8 mouse cellular contexts compared by ENCODE assay signal in the genomic region with DNA sequence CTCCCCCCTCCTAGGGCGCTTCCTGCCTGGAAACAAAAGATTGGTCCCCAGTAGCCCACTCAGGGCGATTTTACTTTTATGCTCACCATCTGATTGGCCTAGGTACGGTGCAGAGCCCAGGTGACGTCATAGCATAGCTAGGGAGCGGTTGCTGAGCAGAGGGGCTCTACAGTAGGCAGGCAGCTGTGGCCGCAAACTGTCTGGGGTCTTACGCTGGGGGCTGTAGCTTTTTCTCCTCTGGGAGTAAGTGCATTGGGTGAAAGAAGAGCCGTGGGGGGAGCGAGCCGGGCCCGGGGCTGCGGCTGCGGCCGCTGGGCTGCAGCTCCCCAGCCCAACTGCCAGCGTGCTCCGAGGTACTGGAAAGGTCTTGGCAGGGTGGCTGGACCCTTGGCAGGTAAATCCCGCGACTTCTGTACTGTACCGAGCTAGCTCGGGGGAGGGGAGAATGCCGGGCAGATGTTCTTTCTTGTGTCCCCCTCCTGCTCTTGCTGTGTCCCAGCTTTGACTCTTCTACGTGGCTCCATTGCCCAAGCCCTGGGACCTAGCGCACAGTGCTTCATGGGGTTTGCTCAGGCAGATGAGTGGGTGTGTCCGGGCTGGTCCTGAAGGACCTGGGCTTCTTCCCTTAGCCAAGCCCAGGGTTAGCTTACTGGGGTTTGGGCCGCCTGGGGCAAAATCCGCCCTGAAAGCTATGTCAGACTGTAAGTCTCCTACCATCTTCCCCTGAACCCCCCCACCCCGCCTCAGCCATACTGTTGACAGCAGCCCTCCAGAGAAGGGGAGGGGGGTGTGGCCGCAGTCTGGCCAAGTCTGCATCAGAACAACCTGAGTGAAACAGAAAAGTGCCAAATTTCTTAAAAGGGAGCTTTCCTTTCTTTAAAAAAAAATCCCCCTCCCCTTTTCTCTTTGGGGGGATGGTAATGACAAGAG.
DNase-seq lines count a peak whose midpoint lies in the region; ATAC-seq lines count a peak whose summit lies in the region.

No protein-coding gene starts in this region.

- H3K4me1 ChIP-seq in embryonic facial prominence, embryonic 14.5 days (ENCODE audit: control insufficient read depth, insufficient read depth, low read length) = no peaks in the 10 kb centered on the region
- no peaks in the 10 kb centered on the region for H3K4me1 ChIP-seq in hindbrain, embryonic 11.5 days (replicated peaks; ENCODE audit: control insufficient read depth, insufficient read depth, low read length)
- H3K4me1 ChIP-seq in midbrain, embryonic 11.5 days (ENCODE audit: control insufficient read depth, insufficient read depth, low read length) = no peaks in the 10 kb centered on the region
- no peaks in the 10 kb centered on the region for H3K4me1 ChIP-seq in stomach, embryonic 16.5 days (ENCODE audit: control insufficient read depth, insufficient read depth, low read length)

- no peaks in the 10 kb centered on the region for H3K36me3 ChIP-seq in embryonic facial prominence, embryonic 14.5 days (ENCODE audit: control insufficient read depth, insufficient read depth, low read length)
- H3K36me3 ChIP-seq in hindbrain, embryonic 11.5 days (ENCODE audit: control insufficient read depth, insufficient read depth, low read length) = no peaks in the 10 kb centered on the region
- H3K36me3 ChIP-seq in midbrain, embryonic 11.5 days (ENCODE audit: control insufficient read depth, insufficient read depth, low read length) = no peaks in the 10 kb centered on the region
- no peaks in the 10 kb centered on the region for H3K36me3 ChIP-seq in stomach, embryonic 16.5 days (ENCODE audit: control insufficient read depth, insufficient read depth, low read length)

- ATAC-seq in embryonic facial prominence, embryonic 14.5 days (ENCODE audit: low read depth) = peak; percentile 99
- peak; percentile 98 for ATAC-seq in hindbrain, embryonic 11.5 days (ENCODE audit: low FRiP score)
- ATAC-seq in midbrain, embryonic 11.5 days (ENCODE audit: low FRiP score) = peak; percentile 96
- ATAC-seq in stomach, embryonic 16.5 days (ENCODE audit: insufficient read depth, low FRiP score) = peak; percentile 91

- peaks cover 12% of the 10 kb centered on the region for H3K27me3 ChIP-seq in embryonic facial prominence, embryonic 14.5 days (replicated peaks; ENCODE audit: control insufficient read depth, insufficient read depth, low read length)
- no peaks in the 10 kb centered on the region for H3K27me3 ChIP-seq in hindbrain, embryonic 11.5 days (ENCODE audit: control insufficient read depth, insufficient read depth, low read length)
- H3K27me3 ChIP-seq in midbrain, embryonic 11.5 days (ENCODE audit: control insufficient read depth, insufficient read depth, low read length) = peaks cover 49% of the 10 kb centered on the region
- H3K27me3 ChIP-seq in stomach, embryonic 16.5 days (ENCODE audit: control insufficient read depth, insufficient read depth, low read length) = peaks cover 5% of the 10 kb centered on the region; the same call in 1 of the 2 replicates

- no peak overlapping the region for H3K27ac ChIP-seq in embryonic facial prominence, embryonic 14.5 days (replicated peaks; ENCODE audit: low read depth, low read length)
- H3K27ac ChIP-seq in hindbrain, embryonic 11.5 days (ENCODE audit: low read depth, low read length) = peak overlapping the region; percentile 36; the same call in 1 of the 2 replicates
- no peak overlapping the region for H3K27ac ChIP-seq in midbrain, embryonic 11.5 days (ENCODE audit: low read depth, low read length)
- H3K27ac ChIP-seq in stomach, embryonic 16.5 days (ENCODE audit: low read length) = no peak overlapping the region

- DNase-seq in Muller cell, postnatal 12 days (ENCODE audit: inconsistent ontology term) = peak; percentile 83
- peak; percentile 30 to 42 for DNase-seq in adrenal gland, postnatal 36 days
- DNase-seq in embryonic facial prominence, embryonic 14.5 days (ENCODE audit: low spot score) = peak; percentile 91
- peak; percentile 69 for DNase-seq in hindbrain, embryonic 11.5 days (ENCODE audit: low spot score)
- DNase-seq in left cerebral cortex, postnatal 10 days (ENCODE audit: extremely low spot score in 1 of 2, low spot score in 2 of 2) = peak; percentile 45 to 49
- DNase-seq in midbrain, embryonic 11.5 days (ENCODE audit: low spot score, missing footprints) = peak; percentile 86
- no peak for DNase-seq in T-cell, adult 2 months (ENCODE audit: low spot score)

- peak overlapping the region; percentile 61 for H3K4me2 ChIP-seq in embryonic facial prominence, embryonic 14.5 days (ENCODE audit: low read depth, low read length)
- H3K4me2 ChIP-seq in hindbrain, embryonic 11.5 days (replicated peaks; ENCODE audit: low read depth, low read length) = peak overlapping the region; percentile 56
- peak overlapping the region; percentile 44 for H3K4me2 ChIP-seq in midbrain, embryonic 11.5 days
- peak overlapping the region; percentile 66 for H3K4me2 ChIP-seq in stomach, embryonic 16.5 days (ENCODE audit: low read depth, low read length)

- 21% methylated on average over 15 of the region's 28 CpGs for WGBS in embryonic facial prominence, embryonic 14.5 days
- WGBS in hindbrain, embryonic 11.5 days = 23% methylated on average over 22 of the region's 28 CpGs
- 15% methylated on average over 28 of the region's 28 CpGs for WGBS in midbrain, embryonic 11.5 days
- 16% methylated on average over 28 of the region's 28 CpGs for WGBS in stomach, embryonic 16.5 days

- H3K9ac ChIP-seq in embryonic facial prominence, embryonic 14.5 days (ENCODE audit: low read depth, low read length) = peak overlapping the region; percentile 60
- H3K9ac ChIP-seq in hindbrain, embryonic 11.5 days (ENCODE audit: low read depth, low read length) = peak overlapping the region; percentile 56
- H3K9ac ChIP-seq in midbrain, embryonic 11.5 days (ENCODE audit: low read length) = peak overlapping the region; percentile 49
- H3K9ac ChIP-seq in stomach, embryonic 16.5 days (ENCODE audit: low read length) = peak overlapping the region; percentile 65

- H3K9me3 ChIP-seq in embryonic facial prominence, embryonic 14.5 days (ENCODE audit: control insufficient read depth, low read length) = no peaks in the 10 kb centered on the region
- H3K9me3 ChIP-seq in hindbrain, embryonic 11.5 days (ENCODE audit: control insufficient read depth, low read length) = no peaks in the 10 kb centered on the region
- H3K9me3 ChIP-seq in midbrain, embryonic 11.5 days (ENCODE audit: control insufficient read depth, low read length) = no peaks in the 10 kb centered on the region
- H3K9me3 ChIP-seq in stomach, embryonic 16.5 days (replicated peaks; ENCODE audit: control insufficient read depth, low read length) = no peaks in the 10 kb centered on the region

- intact Hi-C loops in left cerebral cortex, postnatal 10 days (cut with DNase I) = loop anchor here (5.0 kb wide), 2 partner anchors 147 to 202 kb away; partner anchors contain the start of gene Pak3

- H3K4me3 ChIP-seq in embryonic facial prominence, embryonic 14.5 days (ENCODE audit: low read depth, low read length) = peak overlapping the region; percentile 50
- H3K4me3 ChIP-seq in hindbrain, embryonic 11.5 days (ENCODE audit: low read depth, low read length) = peak overlapping the region; percentile 45
- H3K4me3 ChIP-seq in midbrain, embryonic 11.5 days (ENCODE audit: low read depth, low read length) = peak overlapping the region; percentile 40
- H3K4me3 ChIP-seq in stomach, embryonic 16.5 days (replicated peaks; ENCODE audit: low read length) = peak overlapping the region; percentile 50
